Mouse (Mus musculus): ENCODE results near the gene Slc37a1. TPM values are rescaled to one million over a fixed set of nuclear protein-coding genes. Genes with fewer than 3 reads are reported as not detected.

Gene Slc37a1
- 10 to 100 TPM; 29.9 to 42.6 TPM for polyA plus RNA-seq (2017; shearing (Covaris generic))

- no peak for ATAC-seq
Observed at GRCm38 (mm10) chr17:31286492-31286891, at the start of gene Slc37a1. TSS of gene Slc37a1 (plus strand) at chr17:31286792.

DNA sequence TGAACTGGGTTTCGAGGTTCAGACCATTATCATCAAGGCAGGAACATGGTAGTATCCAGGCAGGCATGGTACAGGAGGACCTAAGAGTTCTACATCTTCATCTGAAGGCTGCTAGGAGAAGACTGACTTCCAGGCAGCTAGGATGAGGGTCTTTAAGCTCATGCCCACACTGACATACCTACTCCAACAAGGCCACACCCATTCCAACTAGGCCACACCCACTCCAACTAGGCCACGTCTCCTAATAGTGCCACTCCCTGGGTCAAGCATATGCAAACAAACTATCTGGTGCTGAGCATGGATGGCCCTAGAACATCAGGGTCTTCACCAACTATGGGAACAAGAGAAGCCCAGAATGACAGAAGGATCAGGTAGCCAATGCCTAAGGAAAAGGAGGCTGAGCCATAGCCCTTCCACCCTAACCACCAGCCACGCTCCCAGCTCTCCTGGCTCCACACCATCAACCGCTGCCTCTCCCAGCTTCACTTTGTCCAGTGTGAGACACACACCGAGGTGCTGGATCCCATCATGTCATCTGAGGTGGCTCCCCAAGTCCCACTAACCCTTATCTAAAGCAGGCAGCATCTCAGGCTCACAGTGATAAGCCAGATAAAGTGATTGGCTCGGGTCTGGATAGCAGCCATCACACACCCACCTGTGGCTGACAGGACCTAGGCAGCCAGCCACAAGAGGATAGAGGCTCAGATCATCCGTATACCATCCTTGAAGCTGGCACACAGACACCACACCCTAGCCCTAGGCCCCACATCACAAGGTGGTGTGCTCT is 48.2 kb upstream of the Slc37a1 start:
- ATAC-seq = no peak

DNA sequence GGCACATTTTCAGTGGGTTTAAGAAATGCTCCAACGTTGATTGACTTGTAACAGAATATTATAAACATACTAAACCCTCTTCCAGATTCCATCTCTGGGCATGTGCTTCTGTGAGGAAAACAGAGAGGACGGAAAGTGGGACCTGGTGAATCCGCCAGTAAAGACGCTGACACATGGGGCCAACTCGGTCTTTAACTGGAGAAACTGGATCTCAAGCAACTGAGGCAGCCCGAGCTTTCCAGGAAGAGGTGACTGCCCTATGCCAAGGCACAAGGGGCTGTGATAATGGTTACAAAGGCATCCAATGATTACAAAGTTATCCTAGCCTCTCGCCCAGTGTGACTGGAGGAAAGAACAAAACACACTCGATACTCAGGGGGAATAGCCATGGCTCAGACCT is 45.4 kb upstream of the Slc37a1 start:
- no peak for ATAC-seq

- peak; percentile 18 for ATAC-seq
Observed at GRCm38 (mm10) chr17:31242764-31243163, 43.8 kb upstream of the Slc37a1 start.

DNA sequence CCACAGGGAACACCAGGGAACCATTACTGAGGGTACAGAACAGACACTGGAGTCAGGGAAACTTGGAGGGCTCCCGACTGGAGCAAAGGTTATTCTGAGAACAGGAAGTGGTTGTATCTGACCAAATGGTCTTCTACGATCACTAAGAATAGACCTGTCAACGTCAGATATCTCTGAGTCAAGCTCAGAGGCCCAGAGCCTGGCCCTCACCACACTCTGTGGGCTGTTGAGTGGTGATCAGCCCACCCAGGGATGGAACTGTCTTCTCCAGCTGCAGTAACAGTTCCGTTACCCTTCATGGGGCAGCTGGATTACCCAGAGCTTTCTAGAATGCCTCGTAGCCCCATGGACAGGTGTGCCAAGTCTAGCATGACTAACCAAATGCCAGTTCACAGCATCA is 41.3 kb upstream of the Slc37a1 start:
- no peak for ATAC-seq

DNA sequence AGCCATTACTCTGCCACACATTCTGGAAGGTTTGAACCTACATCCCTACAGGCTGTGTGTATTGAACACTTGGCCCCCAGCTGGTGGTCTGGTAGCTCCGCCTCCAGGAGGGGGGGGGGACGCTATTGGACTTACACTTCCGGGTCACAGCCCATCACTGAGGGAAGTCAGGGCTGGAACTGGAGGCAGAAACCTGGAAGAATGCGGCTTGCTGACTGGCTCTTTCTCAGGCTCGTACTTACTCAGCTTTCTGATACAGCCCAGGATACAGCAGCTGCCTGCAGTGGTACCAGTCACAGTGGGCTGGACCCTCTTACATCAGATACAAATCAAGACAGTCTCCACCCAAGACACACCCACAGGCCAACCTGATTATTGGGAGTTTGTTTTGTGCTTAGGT is 39.4 kb upstream of the Slc37a1 start:
- no peak for ATAC-seq

DNA sequence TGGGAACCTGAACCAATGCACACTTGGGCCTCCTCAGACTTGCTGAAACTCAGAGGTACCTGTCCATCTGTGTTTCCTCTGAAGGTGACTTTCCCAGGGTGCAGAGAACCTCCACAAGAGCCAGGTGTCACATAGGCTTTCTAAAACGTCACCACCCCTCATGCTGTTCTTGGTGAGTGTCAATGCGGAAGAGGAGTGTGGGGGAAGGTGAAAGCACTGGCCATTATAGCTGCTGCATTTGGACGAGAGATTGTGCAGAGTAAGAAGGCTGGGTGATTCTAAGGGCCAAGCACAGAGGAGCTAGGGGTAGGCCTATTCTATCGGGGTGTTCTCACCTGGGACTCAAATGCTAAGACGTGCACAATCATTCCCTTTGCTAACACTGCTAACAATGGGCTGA is 32.6 kb upstream of the Slc37a1 start:
- no peak for ATAC-seq

- ATAC-seq = peak; percentile 74
Observed at GRCm38 (mm10) chr17:31254463-31254931, 32.1 kb upstream of the Slc37a1 start.

GRCm38 (mm10) chr17:31257149-31257548 is 29.4 kb upstream of the Slc37a1 start:
- no peak for ATAC-seq

DNA sequence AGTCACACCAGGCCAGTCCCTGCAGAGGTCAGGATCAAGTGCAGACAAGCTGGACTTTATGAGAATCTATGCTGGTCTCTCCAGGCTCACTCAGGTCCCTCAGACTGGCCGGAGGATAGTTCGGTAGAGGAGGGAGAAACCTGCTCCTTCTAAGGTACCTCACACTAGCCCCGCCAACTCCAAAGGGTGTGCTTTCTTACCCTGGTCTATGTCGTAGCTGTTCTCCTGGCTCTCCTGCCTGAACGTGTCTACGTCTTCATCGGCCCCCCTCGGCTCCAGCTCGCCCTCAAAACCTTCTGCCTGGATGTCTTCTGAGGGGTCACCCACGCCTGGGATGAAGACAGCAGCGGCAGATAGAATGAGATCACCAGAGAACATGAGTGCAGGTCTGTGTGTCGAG is 28.7 kb upstream of the Slc37a1 start:
- no peak for ATAC-seq

- no peak for ATAC-seq
Observed at GRCm38 (mm10) chr17:31258310-31258865, 28.2 kb upstream of the Slc37a1 start.

DNA sequence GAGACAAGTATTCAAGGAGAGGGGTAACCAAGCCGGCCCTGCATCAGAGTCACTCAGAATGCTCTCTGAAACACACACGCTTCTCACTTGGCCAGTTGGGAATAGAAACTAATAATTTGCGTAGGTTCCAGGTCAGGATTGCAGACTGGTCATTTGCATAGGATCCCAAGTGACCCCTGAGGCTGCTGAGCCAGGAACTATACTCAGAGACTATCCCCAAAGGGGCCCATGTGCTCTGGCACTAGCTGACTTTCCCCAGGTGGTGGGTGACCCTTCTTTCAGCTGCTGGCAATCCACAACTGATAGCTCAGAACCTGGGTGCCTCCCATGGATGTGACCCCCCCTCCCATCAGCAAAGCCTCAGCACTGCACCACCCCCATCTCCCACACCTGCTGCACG is 27.4 kb upstream of the Slc37a1 start:
- ATAC-seq = no peak

GRCm38 (mm10) chr17:31259825-31260224 is 26.8 kb upstream of the Slc37a1 start:
- no peak for ATAC-seq

GRCm38 (mm10) chr17:31260430-31260829 is 26.2 kb upstream of the Slc37a1 start:
- ATAC-seq = no peak

GRCm38 (mm10) chr17:31261352-31261751 is 25.2 kb upstream of the Slc37a1 start:
- ATAC-seq = no peak

GRCm38 (mm10) chr17:31262715-31263114 is 23.9 kb upstream of the Slc37a1 start:
- no peak for ATAC-seq

GRCm38 (mm10) chr17:31263770-31264169 is 22.8 kb upstream of the Slc37a1 start:
- no peak for ATAC-seq

DNA sequence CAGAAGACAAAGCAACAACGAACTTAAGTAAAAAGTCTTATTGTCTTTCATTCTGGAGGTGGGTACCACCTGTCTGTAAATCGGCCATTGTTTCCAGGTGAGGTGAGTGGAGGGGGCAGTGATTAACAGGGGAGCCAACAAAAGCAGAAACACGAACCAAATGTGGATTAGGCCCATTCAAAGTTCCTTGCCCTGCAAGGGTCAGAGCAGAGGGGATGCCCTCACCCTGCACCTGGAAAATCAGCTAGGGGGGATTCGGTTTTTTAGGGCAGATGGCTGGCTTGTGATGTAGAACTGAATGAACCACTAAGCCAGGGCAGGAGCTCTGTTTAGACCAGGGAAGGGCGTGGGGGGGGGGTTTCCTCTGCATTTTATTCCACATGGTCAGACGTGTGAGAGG is 22.2 kb upstream of the Slc37a1 start:
- no peak for ATAC-seq

DNA sequence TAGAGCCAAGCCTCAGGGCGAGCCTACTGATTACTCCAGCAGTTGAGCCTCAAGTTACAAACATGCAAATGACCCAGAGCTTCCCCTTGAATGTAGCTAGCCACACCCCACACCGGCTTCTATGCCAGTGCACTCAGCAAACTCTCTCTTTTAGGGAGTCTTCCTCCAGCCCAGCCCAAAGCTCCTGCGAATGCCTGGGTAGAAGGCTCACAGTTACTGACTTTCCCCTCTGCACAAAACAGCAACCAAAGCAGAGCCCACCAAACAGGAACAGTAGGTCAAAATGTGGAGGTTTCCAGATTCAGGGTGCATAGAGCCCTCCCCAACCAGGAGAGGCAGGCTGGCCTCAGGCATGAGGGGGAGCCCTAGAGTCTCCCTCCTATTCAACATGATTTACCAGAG is 21.4 kb upstream of the Slc37a1 start:
- ATAC-seq = no peak

DNA sequence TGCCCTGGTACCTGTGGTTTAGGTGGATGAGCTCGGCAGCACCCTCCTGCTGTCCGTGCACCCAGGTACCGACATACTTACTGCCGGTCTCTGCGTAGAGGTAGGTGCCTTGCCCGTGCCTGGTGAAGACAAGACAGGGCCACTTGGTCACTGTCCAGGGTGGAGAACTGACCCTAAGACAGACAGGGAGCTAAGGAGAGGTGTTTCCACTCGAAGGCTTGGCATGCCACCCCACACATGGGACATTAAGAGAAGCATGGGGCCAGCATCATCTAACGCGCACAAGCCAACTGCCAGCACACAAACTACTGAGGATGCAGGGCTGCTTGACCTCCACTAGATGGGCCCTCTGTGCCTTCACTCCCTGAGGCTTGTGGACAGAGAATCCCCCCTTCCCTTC is 20.8 kb upstream of the Slc37a1 start:
- no peak for ATAC-seq

DNA sequence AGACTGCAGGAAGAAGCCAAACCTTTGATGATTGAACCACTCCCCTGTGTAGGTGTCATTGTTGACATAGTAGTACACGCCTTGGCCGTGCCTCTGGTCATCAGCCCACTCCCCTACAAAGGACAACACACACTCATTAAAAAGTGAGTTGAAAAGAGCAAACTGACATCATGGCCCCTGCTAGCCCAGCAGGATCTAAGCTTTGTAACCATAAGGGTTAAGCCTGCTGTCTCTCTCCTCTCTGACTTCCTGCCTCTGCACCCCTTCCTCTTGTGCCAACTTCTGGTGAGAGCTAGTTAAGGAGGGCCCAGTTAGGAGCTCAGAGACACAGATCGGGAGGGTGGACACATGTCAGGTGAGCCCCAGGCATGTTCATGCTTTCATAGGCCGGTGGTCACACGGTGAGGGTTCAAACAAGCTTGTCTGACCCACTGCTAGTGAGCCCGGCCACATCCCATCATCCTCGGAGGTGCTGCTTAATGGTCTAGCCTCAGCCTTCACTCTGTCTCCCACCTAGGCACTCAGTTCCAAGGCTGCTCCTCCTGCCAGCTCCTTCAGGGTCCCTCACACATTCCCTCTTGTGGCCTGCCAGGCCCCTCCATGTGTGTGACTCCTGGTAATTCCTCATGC is 20.2 kb upstream of the Slc37a1 start:
- ATAC-seq = peak; percentile 47

- ATAC-seq = no peak
Observed at GRCm38 (mm10) chr17:31267138-31267537, 19.5 kb upstream of the Slc37a1 start.

GRCm38 (mm10) chr17:31267603-31268002 is 19.0 kb upstream of the Slc37a1 start:
- ATAC-seq = no peak

DNA sequence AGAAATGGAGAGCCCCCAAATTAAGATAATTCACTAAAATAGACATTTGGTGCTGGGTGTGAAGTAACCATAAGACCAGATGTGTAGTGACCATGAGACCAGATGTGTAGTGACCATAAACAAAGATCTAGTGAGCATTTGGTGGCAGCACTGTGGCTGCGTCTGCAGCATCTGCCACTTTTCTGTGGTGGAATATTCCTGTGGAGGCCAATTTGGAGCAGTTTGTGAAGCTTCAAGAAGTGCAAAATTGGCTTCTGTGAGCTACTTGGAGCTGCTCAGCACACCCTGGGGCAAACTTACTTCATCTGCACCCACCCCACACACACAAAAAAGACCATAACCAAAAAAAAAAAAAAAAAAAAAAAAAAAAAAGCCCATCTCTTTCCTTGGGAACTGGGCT is 18.6 kb upstream of the Slc37a1 start:
- ATAC-seq = no peak

Data from CD4-positive, CD25-positive, alpha-beta regulatory T cell, adult 4 months (primary cell).